Mouse (Mus musculus): ENCODE data around the gene Serhl.

Gene Serhl

GRCm38 (mm10) chr15:83084022-83084640, 5.2 kb upstream of the Serhl start:
- peak; percentile 39 for DNase-seq (ENCODE audit: low read depth)

GRCm38 (mm10) chr15:83085901-83086300, 3.4 kb upstream of the Serhl start:
- DNase-seq (ENCODE audit: low read depth) = peak; percentile 76

- DNase-seq (ENCODE audit: low read depth) = no peak
Observed at GRCm38 (mm10) chr15:83086636-83087328, 2.5 kb upstream of the Serhl start.

- no peak for DNase-seq (ENCODE audit: low read depth)
Observed at GRCm38 (mm10) chr15:83088495-83089428, 544 bp upstream of the Serhl start.

- peak; percentile 75 for DNase-seq (ENCODE audit: low read depth)
Observed at GRCm38 (mm10) chr15:83090874-83091273, 1.6 kb downstream of the Serhl start.

- DNase-seq (ENCODE audit: low read depth) = peak; percentile 69
Observed at GRCm38 (mm10) chr15:83093687-83094086, 4.4 kb downstream of the Serhl start.

GRCm38 (mm10) chr15:83095950-83096349, 6.6 kb downstream of the Serhl start:
- peak; percentile 54 for DNase-seq (ENCODE audit: low read depth)

GRCm38 (mm10) chr15:83099533-83100331, 10.4 kb downstream of the Serhl start:
- DNase-seq (ENCODE audit: low read depth) = peak; percentile 92

GRCm38 (mm10) chr15:83100332-83100662, 11.0 kb downstream of the Serhl start:
- no peak for DNase-seq (ENCODE audit: low read depth)

- DNase-seq (ENCODE audit: low read depth) = no peak
Observed at GRCm38 (mm10) chr15:83103111-83103510, 13.8 kb downstream of the Serhl start.

- no peak for DNase-seq (ENCODE audit: low read depth)
Observed at GRCm38 (mm10) chr15:83106426-83106825, 17.1 kb downstream of the Serhl start.

- DNase-seq (ENCODE audit: low read depth) = no peak
Observed at GRCm38 (mm10) chr15:83107814-83108213, 18.5 kb downstream of the Serhl start.

- no peak for DNase-seq (ENCODE audit: low read depth)
Observed at GRCm38 (mm10) chr15:83111290-83111689, 22.0 kb downstream of the Serhl start.

- DNase-seq (ENCODE audit: low read depth) = no peak
Observed at GRCm38 (mm10) chr15:83111874-83112273, 22.6 kb downstream of the Serhl start.

- peak; percentile 69 for DNase-seq (ENCODE audit: low read depth)
Observed at GRCm38 (mm10) chr15:83112898-83113297, 23.6 kb downstream of the Serhl start.

GRCm38 (mm10) chr15:83114106-83114505, 24.8 kb downstream of the Serhl start:
- DNase-seq (ENCODE audit: low read depth) = no peak

- no peak for DNase-seq (ENCODE audit: low read depth)
Observed at GRCm38 (mm10) chr15:83115071-83115470, 25.8 kb downstream of the Serhl start.

GRCm38 (mm10) chr15:83118360-83118759, 29.1 kb downstream of the Serhl start:
- DNase-seq (ENCODE audit: low read depth) = peak; percentile 86

- peak; percentile 86 for DNase-seq (ENCODE audit: low read depth)
Observed at GRCm38 (mm10) chr15:83121709-83122565, 32.6 kb downstream of the Serhl start.

- DNase-seq (ENCODE audit: low read depth) = peak; percentile 96
Observed at GRCm38 (mm10) chr15:83122566-83123145, 33.4 kb downstream of the Serhl start, which contains the start of gene Rrp7a. Rrp7a (minus strand) TSS chr15:83122801.

All from NIH3T3 (cell line).